Mouse (Mus musculus): Measurements from ENCODE around the gene Arhgap18.
"Not testable (repeated sequence)": the region's sequence is repeated elsewhere in the genome, so short reads cannot be mapped to it uniquely, and the experiment has no call there.

The Arhgap18 gene

GRCm38 (mm10) chr10:26912807-26913206 lies 159.6 kb downstream of the Arhgap18 start:
- DNase-seq, result no peak

GRCm38 (mm10) chr10:26919307-26919977 lies 166.2 kb downstream of the Arhgap18 start:
- peak; percentile 4 for DNase-seq

GRCm38 (mm10) chr10:26920383-26920979 lies 167.3 kb downstream of the Arhgap18 start:
- no peak for DNase-seq

DNA sequence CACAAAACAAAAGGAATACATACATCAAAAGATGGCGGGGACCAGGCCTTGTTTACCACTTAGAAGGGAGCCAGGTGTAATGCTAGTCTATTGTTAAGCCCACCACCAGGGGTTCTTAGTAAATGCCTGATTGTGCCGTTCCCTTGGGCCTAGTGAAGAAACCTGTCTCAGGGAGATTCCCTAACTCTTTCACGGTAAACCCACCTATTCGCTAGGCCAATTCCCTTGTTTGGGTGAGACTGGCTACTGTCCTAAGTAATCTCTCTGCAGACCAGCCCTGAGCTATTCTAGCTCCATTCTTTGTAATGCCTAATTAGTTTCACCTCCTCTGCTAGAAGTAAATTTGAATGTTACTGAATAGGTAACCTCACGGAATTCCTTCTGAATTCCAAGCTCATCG lies 182.8 kb downstream of the Arhgap18 start:
- DNase-seq, result not testable (repeated sequence)

- not testable (repeated sequence) for DNase-seq
Observed at GRCm38 (mm10) chr10:26938464-26938863, 185.2 kb downstream of the Arhgap18 start.

- no peak for DNase-seq
Observed at GRCm38 (mm10) chr10:26939549-26939948, 186.3 kb downstream of the Arhgap18 start.

DNA sequence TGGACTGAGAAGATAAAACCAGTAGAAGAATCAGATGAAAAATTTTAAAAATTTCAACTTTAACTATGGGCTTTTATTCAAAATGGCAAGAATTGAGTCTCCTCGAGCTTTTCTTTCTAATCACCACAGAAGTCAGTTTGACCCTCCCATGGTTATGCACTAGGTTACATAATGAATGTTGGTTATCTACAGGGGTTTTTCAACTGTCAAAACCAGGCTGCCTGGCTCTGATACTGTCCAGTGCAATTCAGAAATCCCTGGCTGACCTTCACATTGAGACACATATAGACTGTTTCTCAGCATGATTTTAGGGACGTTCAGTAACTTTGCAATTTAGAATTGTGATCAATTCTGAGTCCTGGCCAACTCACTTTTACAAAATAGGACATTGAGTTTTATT lies 195.1 kb downstream of the Arhgap18 start:
- DNase-seq, result no peak

GRCm38 (mm10) chr10:26949667-26950066 lies 196.4 kb downstream of the Arhgap18 start:
- DNase-seq, result no peak

- no peak for DNase-seq
Observed at GRCm38 (mm10) chr10:26950448-26950847, 197.2 kb downstream of the Arhgap18 start.

DNA sequence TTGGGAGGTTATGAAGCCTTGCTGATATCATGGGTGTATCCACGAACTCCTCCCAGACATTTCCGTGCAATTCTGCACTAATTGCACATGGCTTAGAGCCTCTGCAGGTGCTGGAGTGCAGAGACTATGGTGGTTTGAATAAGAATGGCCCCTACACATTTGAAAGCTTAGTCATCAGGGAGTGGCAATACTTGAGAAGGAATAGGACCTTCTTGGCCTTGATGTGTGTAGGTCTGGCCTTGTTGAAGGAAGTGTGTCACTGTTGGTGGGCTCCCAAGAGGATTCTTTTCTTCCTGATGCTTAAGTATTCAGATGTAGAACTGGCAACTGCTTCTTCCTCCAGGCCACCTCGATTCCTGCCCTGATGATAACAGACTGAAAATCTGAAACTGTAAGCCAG lies 205.3 kb downstream of the Arhgap18 start:
- DNase-seq, result no peak
